Mouse (Mus musculus) gastrocnemius, adult 8-10 months (tissue): ENCODE data around the gene D630039A03Rik. TPM values are rescaled to one million over a fixed set of nuclear protein-coding genes. Genes with fewer than 3 reads are reported as not detected.

Source experiments
- DNase-seq, 2 experiments: peaks; one replicate each; pipeline ENCODE4 v3.0.0; 2022; ENCODE audit warnings: low spot score in 2 of 2
- total RNA-seq, 4 experiments: library from RNA; stranded (reverse); gene quantifications; 2 replicates each; pipeline ENCODE4 v1.2.4; 2022

D630039A03Rik gene
- total RNA-seq = under 1 TPM in 1 of 4 experiments, not detected in 3; 0.16 TPM

DNA sequence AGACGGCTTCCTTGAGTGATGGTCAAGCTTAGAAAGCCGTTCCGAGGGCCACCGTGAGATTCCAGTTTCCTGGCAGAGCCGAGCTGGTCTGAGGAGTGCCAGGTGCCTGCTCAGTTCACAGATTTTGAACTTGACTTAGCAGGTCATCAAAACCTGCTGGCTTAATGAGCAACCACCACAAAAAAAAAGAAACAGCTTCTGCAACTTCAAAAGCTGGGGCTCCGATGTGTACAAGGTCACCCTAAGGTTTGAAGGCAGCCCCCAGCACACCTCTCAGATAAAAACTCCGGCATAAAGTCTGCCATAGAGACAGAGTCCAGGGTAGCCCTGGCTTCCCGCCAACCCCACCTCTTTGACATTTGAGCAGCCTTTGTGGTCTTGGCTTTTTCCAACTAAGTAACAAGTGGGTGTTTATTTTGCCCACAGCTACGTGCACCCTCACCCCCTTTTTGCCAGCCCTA, at the start of gene D630039A03Rik:
Gene D630039A03Rik, minus strand, starts transcription at position 97 of the 461 bp plus-strand sequence.
- DNase-seq = no peak

GRCm38 (mm10) chr4:57965516-57965915, 49.4 kb upstream of the D630039A03Rik start:
- DNase-seq = no peak

DNA sequence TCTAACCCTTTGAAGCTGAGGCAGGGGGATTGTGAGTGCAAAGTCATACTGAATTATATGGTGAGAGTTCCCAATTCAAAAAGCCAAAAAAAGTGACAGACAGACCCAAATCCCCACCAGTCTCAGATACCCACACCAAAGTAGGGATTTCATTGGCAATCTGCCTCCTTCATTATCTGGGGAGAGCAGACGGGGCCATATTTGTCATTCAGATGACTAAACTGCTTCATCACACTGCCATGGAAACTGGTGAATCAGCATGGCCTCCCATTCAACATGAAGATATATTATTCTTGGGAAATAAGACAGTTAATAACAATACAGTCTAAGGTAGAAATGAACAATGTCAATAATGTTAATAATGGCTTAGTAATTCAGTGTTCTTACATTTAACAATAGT, 48.0 kb upstream of the D630039A03Rik start:
- DNase-seq = no peak

DNA sequence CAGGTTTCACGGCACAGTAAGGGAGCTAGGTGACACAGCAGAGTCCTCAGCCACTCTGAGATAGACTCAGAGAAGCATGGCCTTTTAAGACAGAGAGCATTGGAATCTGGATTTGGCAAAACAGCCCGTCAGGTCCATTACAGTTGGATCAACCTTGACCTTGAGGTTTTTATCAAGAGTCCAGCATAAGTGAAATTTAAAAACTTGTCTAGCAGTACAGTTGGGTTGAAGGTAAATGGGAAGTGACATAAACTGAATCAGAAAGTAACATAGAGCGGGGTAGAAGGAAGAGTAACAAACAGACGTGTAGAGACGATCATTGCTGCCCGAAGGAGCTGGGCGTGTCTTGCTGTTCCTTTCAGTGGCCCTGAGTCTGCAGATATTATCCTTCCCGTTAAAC, 43.0 kb upstream of the D630039A03Rik start:
- no peak for DNase-seq

GRCm38 (mm10) chr4:57958098-57958497, 42.0 kb upstream of the D630039A03Rik start:
- DNase-seq = no peak

GRCm38 (mm10) chr4:57957200-57958085, 41.3 kb upstream of the D630039A03Rik start:
- DNase-seq = no peak

DNA sequence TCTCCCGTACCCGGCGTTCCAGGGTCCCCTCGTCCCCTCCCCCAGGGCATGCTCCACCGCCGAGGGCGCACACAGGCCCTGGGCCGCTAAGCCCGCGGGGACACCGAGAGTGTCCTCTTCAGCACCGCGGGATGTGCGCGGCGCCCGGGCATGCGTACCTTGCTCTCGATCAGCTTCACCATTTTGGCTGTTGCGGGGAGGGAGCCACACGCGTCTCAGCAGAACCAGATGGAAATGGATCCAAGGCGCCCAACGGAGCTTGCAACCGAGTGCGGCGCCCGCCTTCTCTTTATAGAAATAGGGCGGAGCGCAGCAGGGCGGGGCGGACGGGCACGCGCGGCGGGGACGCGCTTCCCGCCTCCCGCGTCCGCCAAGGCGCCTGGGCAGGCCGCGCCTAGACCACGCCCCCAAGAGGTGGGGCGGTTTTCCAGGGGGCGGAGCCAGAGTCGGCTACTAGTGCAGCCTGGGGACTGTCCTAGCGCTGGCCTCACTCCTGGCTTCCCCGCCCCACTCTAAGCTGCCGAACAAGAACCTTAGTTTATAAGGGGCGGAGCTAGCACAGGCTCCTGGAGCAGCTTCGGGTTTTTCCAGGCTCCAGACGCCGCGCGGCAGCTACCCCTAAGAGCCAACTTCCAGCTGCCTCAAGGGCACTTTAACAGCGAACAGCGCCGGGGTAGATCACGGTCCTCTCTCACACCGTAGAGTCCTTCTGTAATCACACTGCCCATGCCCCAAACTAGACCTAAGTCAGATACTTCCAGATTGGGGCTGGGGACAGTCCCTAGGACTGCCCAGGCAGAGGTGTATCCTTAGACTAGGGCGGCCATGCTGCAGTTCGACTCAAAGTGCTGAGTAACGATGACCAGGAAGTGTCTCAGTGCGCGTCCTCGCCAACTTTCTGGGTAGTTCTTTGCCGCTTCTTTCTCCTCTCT, 40.2 kb upstream of the D630039A03Rik start, which contains the start of gene Txn1:
Gene Txn1, minus strand, starts transcription at position 383 of the 932 bp plus-strand sequence.
- DNase-seq = peak; percentile 97 to 98

DNA sequence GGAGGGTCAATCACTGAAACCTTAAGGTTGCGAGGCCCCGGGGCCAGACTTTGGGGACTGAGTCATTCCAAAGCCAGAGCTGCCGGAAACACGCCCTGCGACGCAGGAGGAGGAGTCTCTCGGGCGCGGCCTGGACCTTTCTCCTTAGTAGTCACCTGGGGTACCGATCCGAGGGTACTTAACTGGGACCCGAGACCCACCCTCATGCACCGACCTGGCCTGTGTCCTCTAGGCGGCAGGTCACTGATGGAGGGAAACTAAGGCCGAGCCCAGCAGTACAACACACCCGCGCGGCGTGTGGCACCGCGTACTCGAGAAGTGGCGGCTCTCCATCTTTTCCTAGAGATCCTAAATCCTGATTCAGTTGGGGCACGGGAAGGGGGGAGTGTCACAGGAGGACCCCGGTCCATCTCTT, 39.5 kb upstream of the D630039A03Rik start:
- peak; percentile 35 to 61 for DNase-seq

DNA sequence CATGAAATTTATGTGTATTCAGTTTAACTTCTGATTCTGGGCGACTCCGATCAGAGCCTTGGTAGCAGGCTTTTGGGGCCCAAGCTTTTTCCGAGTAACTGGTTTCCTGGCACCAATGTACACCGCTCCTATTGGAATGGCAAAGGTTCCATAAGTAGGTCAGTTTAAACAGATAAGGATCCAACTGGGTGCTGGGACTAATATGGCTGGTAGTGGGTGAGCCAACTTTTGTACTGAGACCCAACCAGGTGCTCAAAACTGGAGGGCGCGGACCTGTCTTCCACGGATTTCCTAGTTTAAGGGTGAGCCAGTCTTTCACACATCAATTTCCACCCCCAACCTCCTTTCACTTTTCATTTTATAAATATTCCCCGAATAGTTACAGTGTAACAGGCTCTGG, 38.9 kb upstream of the D630039A03Rik start:
- no peak for DNase-seq

- no peak for DNase-seq
Measured at GRCm38 (mm10) chr4:57954580-57954979, 38.5 kb upstream of the D630039A03Rik start.

GRCm38 (mm10) chr4:57953796-57954195, 37.7 kb upstream of the D630039A03Rik start:
- DNase-seq = no peak

GRCm38 (mm10) chr4:57952891-57953290, 36.8 kb upstream of the D630039A03Rik start:
- no peak for DNase-seq

DNA sequence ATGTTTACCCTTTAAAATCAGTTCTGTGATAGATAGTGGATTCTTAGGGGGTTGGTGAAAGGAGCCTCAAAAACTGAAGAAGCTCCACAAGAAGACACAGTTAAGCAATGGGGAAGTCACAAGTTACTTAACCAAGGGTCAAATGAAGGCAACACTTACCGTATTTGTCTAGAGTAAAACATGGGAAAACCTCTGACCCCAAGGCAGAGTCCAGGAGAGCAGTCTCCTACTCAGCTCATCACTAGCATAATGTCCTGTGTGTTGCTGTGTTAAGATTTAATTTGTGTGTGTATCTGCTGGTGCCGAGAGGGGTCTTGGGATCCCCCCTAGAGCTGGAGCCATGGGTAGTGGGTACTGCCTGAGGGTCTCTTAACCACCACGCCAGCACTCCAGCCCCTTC, 36.3 kb upstream of the D630039A03Rik start:
- DNase-seq = no peak

GRCm38 (mm10) chr4:57949866-57950265, 33.8 kb upstream of the D630039A03Rik start:
- DNase-seq = no peak

DNA sequence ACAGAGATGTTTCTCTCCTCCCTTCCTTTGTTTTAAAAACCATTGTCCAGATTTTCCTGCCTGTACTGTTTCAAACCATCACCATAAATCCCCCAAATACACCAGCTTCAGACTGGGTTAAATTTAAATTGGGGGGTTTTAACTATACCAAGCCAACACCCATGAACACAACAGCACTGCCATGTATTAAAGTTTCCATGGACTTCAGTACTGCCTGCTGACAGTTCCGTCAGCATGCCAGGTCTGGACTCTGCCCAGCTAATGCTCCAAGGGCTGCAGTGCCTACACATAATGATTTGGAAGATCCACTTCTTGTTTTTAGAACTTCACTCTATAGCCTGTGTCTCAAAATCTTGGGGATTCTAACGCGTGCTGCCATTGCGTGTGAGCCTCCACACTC, 31.4 kb upstream of the D630039A03Rik start:
- DNase-seq = no peak

- DNase-seq = no peak
Measured at GRCm38 (mm10) chr4:57947036-57947435, 30.9 kb upstream of the D630039A03Rik start.

DNA sequence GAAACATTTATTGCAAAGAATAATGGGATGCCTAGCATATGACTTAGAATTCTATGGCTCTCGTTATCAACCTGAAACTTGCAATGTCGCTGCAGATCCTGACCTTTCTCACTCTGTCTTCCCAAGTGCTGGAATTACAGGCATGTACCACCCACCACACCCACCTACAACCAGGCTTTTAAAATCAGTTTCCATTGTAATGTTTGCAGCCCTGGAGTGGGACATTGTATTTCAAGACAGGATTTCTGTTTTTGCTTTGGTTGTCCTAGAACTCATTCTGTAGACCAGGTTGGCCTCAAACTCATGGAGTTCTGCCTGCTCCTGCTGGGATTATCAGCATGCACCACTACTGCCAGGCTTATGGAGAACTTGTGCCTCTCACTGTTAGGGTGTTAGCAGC, 26.8 kb upstream of the D630039A03Rik start:
- DNase-seq = no peak

GRCm38 (mm10) chr4:57940631-57941030, 24.5 kb upstream of the D630039A03Rik start:
- DNase-seq = no peak

DNA sequence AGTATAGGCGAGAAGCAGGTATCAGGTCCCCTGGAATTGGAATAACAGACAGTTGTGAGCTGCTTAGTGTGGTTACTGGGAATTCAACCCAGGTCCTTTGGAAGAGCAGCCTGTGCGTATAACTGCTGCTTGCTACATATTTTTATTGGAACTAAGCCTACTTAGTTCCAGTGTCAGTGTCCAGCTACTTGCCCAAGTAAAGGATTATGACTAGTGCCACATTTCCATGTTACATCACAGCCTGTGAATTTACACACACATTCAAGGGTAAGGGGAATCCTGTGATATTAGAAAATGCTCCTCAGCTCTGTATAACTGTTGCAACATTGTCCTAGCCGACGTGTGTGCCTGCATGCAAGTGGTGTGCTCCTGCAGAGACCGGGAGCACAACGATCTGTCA, 21.2 kb upstream of the D630039A03Rik start:
- no peak for DNase-seq

- no peak for DNase-seq
Measured at GRCm38 (mm10) chr4:57934181-57934580, 18.1 kb upstream of the D630039A03Rik start.

GRCm38 (mm10) chr4:57930559-57931170, 14.6 kb upstream of the D630039A03Rik start:
- no peak for DNase-seq
